Mouse (Mus musculus): Measurements from ENCODE around the gene Atp5k.

The Atp5k gene

DNA sequence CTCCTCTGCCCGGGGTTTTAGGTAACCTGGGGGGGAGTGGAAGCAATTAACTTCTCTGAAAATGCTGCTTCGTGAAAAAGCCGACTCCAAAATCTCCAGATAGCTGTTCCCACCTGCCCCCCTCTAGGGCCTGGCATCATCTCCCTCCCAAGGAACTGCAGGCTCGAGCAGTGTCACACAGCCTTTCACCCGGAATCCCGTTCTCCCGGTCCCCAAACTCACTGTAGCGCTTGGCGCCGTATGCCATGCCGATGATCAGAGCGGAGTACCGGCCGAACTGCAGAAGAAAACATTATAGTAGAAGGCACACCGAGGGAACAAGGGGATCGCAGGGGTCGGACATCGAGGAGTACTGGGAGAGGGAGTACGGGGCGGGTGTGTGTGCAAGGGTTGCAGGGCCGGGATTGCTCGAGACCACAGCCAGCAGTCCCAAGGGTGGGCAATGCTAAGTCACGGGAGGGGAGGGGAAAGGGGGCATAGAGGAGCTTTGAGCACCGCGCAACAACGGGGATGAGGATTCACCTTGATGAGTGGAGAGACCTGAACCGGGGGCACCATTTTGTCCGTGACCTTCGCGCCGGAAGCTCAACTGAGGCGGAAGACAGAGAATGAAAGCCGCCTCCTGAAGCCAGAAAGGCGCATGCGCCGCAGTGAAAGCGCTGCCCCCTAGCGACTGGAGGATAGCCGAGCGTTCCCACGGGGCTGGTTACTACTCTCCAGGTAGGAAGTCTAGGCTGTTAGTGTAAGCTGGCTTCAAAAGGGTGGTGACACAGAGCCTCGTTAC lies at the start of gene Atp5k:
Gene Atp5k (minus strand): TSS at position 645 of the 784 bp plus-strand sequence.
- ATAC-seq (ENCODE audit: insufficient number of reproducible peaks, low FRiP score, low TSS enrichment): peak; percentile 88

DNA sequence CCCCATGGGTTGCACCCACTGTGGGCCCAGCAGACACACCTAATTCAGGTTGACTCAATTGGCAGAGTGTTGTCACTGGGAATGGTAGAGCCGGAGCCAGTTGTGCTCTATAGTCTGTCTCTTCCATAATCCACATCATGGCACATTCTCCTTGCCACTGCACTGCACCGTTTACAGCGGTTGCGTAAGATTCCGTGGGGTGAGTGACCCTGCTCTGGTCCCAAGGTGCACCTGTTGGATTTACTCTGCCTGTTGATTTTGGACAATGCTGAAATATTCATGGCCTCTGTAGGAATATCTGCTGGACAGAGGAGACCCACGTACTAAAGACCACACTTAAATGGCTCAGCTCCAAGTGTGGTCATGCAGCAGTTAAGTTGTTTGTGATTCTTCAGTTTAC lies 48.8 kb upstream of the Atp5k start:
- no peak for ATAC-seq (ENCODE audit: insufficient number of reproducible peaks, low FRiP score, low TSS enrichment)

DNA sequence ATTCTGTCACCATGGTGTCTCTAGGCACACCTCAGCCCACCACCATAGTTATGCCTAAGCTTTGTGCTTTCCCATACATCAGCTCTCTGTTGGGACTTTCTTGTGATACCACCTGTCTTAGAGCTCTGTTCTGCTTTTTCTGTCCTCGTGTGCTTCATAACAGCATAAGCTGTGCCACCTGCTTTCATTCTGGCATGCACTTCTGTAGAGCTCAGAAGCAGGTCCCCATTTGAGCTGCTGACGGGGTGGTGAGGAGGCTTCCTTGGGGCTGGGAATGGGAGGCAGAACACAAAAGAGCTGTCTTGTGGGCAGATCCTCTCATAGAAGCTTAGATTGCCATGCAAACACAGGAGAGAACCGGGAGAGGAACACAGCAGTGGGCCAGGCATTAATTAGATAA lies 41.7 kb upstream of the Atp5k start:
- ATAC-seq (ENCODE audit: insufficient number of reproducible peaks, low FRiP score, low TSS enrichment): no peak

DNA sequence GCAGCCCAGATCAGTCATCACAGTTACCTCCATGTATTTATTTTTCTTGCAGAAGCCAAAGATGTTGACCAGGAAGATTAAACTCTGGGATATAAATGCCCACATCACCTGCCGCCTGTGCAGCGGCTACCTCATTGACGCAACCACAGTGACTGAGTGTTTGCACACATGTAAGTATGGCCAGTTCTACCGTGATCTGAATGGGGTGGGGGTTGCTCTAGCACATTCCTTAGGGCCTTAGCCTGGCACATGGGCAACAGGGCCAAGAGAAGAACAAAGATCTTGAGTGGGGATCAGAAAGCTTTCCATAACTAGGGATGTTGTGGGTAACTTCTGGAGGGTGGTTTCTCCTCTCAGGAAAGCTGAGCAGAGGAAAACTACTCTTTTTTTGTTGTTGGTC lies 39.5 kb upstream of the Atp5k start:
- ATAC-seq (ENCODE audit: insufficient number of reproducible peaks, low FRiP score, low TSS enrichment): no peak

DNA sequence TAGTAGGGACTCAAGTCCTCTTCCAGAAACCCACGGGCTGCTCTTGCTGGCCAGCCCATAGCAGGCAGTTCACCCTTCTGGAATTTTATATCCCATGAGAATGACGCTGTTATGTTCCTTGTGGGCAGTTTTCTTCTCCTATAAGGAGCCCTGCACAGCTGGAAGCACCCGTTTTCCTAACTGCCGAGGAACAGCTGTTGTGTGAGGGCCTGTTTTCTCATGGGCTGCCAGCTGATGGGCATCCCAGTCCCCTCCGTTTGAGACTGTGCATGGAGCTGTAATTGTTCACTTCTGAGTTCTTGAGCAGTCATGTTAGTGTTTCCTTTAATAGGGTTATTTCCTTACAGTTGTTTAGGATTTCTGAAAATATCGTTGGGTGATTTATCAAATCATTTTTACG lies 35.4 kb upstream of the Atp5k start:
- no peak for ATAC-seq (ENCODE audit: insufficient number of reproducible peaks, low FRiP score, low TSS enrichment)

DNA sequence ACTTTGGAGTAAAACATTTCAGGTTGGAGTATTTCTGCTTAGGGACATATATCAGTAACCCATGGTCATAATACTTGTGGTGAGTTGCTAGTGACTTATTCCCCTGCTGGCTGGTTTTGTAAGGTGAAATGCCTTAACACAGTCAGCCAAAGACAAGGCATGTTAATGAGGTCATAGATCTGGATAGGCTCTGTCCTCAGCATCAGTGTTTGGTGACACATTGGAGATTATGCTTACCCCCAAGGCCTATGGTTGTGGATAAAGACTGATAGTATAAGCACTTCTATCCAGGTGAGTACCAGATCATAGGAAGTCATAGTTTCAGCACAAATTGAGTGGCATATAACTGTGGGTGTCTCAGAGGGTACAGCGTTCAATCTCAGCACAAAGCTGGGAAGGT lies 32.4 kb upstream of the Atp5k start:
- ATAC-seq (ENCODE audit: insufficient number of reproducible peaks, low FRiP score, low TSS enrichment): no peak

DNA sequence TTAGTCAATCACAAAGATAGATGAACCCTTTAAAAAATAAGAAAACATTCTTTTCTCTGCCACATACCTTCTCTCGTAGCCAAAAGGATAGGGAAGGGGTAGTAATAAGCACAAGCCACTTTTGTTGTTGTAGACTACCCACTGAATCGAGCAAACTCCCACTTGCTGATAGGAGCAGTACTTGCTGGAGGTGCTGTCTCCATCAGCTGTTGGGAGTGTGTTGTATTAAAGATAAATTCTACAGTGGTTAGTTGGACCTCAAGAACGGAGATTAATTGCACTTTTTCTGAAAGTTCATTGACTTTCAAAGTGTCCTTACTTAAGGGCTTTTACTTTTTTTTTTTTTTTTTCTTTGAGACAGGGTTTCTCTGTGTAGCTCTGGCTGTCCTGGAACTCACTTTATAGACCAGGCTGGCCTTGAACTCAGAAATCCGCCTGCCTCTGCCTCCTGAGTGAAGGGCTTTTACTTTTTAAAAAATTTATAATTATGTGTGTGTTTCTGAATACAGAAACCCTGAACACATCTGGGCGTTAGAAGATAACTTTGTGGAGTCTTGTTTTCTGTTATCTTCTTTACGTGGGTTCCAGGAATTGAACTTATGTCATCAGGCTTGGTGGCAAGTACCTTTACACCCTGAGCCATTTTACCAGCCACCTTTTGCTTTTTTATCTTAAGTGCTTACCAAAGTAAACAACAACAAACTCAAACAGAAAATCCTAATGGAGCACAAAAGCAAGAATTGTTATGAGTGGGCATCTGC lies 31.1 kb upstream of the Atp5k start:
- ATAC-seq (ENCODE audit: insufficient number of reproducible peaks, low FRiP score, low TSS enrichment): no peak

DNA sequence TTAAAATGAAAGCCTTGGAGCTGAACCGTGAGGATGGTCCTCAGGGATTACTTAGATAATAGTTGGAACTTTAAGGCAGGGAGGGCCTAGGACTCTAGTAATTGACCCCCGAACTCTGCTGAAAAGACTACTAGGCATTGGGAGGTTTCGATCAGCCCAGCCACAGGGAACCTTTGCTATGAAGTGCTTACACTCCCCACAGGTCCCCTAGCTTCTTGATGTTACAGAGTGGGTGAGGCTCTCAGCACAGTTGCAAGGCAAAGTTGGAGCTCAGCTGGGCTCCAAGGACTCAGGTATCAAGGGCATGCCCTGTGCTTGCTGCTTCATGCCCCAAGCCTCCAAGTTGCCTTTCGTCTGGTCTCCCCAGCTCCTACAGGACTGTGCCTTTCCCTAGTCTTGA lies 28.2 kb upstream of the Atp5k start:
- no peak for ATAC-seq (ENCODE audit: insufficient number of reproducible peaks, low FRiP score, low TSS enrichment)

DNA sequence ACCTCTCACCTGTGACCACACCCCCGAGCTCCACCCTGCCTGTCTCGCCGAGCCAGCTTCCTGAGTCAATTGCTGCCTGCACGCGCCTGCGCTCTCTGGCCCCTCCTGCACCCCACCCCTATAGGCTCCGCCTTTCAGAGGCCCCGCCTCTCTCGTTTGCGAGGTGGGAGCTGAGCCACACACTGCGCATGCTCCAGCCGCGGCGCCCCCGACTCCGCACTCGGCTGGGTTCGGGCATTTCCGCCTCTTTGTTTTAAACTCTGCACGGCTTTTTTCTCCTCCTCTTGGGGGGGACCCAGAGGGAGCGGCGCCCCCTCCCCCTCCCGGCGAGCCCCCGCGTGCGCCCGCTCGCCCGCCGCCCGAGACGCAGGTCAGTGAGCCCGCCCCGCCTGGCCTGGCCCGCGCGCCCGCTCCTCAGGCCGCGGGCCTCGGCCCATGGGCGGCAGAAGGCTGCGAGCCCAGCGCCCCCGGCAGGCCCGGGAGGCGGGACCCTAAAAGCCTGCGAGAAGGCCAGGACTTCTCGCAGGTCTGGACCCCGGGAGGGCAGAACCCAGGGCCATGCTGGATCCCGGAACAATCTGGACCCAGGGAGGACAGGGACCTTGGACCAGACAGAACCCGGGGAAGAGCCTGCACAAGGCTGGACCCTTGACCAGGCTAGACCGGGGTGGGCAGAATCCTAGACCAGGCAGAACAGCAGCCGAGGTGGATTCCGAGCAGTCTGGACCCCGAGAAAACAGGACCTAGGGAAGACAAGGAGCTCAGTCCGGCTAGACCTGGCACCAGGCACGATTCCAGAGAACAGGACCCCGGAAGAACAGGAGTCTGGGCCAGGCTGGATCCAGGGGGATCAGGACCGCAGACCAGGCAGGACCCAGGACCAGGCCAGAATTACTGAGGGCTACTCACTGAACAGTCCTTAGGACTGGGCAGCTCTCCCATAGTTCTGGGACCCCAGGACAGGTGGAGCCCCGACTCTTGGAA lies 27.1 kb upstream of the Atp5k start, which contains the start of gene Pcgf3:
Gene Pcgf3 (plus strand): TSS at position 151 of the 984 bp plus-strand sequence.
- peak; percentile 97 for ATAC-seq (ENCODE audit: insufficient number of reproducible peaks, low FRiP score, low TSS enrichment)

DNA sequence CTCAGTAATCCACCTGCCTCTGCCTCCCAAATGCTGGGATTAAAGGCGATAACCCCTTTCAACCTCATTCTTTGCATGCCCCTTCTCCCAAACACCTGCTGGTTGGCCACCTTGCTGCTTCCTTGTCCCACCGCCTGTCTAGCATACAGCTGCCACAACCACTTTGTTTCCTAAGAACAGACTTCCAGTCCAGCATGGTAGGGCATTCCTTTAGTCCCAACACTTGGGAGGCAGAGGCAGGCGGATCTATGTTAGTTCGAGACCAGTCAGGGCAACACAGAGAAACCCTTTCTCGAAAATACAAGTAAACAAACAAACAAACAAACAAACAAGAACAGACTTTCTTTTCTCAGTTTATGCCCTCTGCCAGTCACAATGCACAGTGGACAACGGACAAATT lies 26.2 kb upstream of the Atp5k start:
- no peak for ATAC-seq (ENCODE audit: insufficient number of reproducible peaks, low FRiP score, low TSS enrichment)

DNA sequence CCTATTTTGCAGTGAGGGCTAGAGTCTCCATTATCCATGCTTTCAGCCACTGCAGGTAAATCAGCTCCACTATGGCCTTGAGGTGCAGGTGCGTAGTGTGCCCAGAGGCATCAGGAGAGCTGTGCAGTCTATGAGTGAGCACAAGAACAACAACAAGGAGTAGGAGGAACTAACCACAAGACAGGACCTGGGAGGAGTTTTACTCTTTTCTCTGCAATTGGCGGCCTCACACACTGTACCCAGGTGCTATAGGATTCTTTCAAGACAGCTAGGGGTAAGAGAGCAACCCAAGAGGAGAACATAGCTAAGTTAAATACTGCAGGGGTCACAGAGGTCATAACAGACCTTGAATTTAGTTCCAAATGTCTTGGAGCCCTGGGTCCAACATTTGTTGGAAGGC lies 24.5 kb upstream of the Atp5k start:
- no peak for ATAC-seq (ENCODE audit: insufficient number of reproducible peaks, low FRiP score, low TSS enrichment)

DNA sequence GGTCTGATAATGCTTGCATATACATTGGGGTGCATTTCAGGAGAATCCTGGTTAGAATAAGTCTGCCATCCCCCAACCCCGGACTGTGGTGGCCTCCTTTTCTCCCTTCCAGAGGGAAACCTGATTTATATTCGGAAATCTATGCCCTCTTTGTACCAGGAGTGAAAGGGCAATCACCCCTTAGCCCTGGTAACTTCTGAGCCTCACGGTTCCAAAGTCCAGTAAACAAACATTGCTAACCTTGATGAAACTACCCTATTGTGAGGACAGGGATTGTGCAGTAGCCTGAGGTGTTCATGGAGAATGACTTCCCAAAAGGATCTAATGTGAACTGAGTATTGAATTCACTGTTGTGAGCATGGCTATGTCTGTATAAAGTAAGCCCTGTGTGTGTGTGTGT lies 19.8 kb upstream of the Atp5k start:
- no peak for ATAC-seq (ENCODE audit: insufficient number of reproducible peaks, low FRiP score, low TSS enrichment)

DNA sequence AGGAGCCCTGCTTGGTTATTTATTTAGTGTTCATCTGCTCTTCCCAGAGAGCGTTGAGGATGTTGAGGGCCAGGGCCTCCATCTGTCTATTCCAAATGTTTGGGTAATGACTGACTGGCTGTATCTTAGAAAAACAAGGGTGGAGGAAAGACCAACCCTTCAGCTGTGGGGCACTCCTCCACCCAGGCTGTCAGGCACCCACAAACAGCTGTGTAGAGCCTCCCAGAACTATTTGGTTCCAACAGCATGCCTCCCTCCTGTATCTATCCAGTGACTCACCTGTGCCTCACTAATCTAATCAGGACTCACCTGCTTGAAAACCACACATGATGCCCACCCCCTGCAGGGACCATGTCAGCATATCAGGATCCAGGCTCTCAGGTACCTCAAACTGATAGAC lies 18.2 kb upstream of the Atp5k start:
- ATAC-seq (ENCODE audit: insufficient number of reproducible peaks, low FRiP score, low TSS enrichment): no peak

DNA sequence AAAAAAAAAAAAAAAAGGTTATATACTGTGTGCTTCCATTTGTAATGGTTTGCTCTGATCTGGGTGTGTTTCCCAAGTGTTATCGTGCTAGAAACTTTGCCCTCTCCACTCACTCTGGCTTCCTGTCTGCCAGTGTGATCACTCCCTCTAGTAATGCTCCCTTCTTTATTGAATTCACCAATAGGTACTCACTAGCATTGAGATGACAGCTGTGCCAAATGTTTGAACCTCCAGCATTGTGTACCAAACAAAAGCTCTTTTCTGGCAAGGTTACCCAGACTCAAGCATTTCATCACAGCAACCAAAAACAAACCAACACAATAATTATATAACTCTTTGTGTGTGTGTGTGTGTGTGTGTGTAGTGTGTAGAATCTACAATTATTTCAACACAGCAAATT lies 17.4 kb upstream of the Atp5k start:
- no peak for ATAC-seq (ENCODE audit: insufficient number of reproducible peaks, low FRiP score, low TSS enrichment)

DNA sequence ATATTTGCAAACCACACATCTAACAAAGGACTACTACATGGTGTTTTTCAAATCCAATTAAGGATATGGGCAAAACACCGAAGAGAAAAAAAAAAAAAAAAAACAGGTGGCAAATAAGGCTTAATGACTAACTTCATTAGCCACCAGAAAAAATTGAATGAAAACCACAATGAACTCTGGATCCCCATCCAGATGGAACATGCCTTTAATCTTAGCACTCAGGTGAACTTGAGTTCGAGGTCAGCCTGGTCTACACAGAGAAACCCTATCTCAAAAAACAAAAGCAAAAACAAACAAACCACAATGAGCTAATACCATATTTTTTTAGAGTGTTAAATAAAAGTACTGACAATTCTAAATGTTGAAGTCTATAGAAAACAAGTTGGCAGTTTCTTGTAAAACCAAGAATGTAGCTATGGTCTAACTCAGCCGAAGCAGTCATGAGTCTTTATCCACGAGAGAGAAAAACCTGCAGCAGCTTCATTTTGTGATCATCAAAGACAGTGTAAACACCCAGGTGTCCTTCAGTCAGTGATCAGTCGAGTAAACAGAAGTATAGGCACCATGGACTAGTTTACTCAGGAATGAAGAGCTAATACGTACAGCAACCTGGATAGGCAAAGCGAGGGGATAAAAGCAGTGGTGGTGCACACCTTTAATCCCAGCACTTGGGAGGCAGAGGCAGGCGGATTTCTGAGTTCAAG lies 16.7 kb upstream of the Atp5k start:
- ATAC-seq (ENCODE audit: insufficient number of reproducible peaks, low FRiP score, low TSS enrichment): no peak

DNA sequence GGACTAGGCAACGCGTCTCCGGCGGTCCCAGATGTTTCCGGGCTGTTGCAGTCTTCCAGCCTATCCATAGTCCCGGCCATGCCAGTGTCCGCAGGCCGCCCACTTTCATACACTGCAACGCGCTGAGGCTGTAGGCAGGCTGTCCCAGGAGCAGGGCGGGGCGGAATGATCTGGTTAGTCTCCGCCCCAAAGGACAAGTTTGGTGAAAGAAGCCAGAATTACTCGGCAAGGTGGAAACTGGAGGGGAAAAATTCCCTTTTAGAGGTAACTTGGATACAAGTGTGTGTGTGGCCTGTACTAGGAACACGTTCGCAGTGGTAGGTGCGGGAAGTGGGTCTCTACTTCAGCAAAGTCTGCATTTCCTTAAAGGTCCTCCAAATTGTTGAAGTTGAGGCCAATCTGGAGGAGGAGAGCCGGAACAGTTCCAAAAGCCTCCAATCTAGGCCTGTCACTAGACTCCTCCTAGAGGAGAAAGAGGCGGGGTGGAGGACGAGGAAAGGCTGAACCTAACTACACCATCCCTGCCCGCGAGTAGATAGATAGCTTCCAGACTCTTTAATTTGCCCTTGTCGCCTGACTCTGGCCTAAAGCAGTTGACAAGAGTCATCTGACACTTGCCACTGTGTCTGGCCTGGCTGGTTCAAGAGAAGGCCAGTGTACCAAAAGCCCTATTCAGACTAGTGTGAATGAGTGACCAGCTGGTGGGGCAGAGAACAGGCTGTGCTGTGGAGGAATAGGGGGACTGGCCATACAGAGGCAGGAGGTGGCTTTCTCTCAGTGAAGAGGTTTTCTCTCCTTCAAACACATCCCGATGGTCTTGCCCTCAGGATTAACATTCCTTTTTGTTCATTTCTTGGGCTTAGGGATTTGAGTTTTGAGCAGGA lies 14.8 kb upstream of the Atp5k start, which contains the start of gene Mfsd7a:
Gene Mfsd7a (minus strand): TSS at position 107 of the 884 bp plus-strand sequence.
- ATAC-seq (ENCODE audit: insufficient number of reproducible peaks, low FRiP score, low TSS enrichment): no peak

DNA sequence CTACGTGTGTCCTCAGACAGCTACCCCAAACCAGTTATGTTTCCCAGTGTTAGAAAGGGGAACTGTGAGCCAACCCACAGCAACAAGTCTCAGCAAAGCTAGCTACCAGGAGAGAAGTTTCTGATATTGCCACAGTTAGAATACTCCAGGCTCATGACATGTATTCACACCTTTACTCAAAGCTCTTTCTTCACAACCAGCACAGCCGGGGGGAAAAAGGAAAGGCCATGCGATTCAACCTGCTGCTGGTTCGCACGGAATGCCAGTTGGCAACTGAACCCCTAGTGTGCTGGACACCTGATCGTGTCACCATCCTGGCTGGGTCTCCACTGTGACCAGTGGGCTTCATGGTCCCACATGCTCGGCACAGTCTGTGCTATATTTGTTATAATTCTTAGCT lies 13.6 kb upstream of the Atp5k start:
- ATAC-seq (ENCODE audit: insufficient number of reproducible peaks, low FRiP score, low TSS enrichment): no peak

DNA sequence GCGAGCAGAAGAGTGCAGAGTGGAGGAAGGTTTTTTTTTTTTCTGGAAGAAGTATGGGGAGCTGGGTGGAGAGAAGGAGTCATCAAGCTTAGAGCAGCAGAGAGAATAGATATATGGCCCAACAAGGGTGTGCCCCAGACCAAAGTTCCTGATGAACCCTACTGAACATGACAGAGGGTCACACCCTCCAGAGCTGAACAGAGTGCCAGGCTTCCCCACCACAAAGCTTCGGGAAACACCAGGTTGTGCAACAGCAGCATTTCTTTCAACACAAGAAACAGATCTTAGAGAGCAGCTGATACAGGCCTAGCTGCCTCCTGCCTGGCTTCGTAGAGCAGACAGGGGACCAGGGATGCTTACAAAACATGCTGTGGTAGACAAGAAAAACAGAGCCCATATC lies 12.7 kb upstream of the Atp5k start:
- no peak for ATAC-seq (ENCODE audit: insufficient number of reproducible peaks, low FRiP score, low TSS enrichment)

DNA sequence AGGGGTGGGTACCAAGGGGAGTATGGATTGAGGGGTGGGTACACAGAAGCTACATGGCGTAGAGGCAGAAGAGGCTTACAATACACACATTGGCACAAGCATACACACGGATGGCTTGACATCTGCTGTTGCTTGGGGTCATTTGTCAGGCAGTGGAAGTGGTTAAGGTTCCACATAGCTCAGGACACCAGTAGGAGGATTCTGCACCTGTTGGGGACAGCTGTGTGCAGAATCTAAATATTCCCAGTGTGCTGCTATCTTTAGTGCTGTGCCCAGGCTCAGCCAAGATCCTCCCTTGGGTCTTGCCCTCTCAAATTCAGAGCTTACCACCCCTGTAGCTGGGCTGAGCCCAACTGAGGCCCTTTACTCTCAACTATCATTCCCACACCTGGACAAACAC lies 1.9 kb upstream of the Atp5k start:
- ATAC-seq (ENCODE audit: insufficient number of reproducible peaks, low FRiP score, low TSS enrichment): no peak

All from cerebellum, adult (tissue).